Mouse (Mus musculus) cortical plate, adult 2 months (tissue): ENCODE measurements around the gene Olfr320.

Source experiments
- CTCF ChIP-seq: fragments of 200-500 bp; IDR thresholded peaks from 2 replicates; pipeline ENCODE4 v1.5.1; 2011; ENCODE audit warnings: mild to moderate bottlenecking, control low read depth, low read length; ENCODE audit not compliant: insufficient read depth; ENCODE audit errors: extremely low read depth
- POLR2A ChIP-seq: fragments of 200-500 bp; IDR thresholded peaks from 2 replicates; pipeline ENCODE4 v1.6.1; 2011; ENCODE audit warnings: mild to moderate bottlenecking, low read length, control low read depth; ENCODE audit not compliant: insufficient read depth; ENCODE audit errors: extremely low read depth

DNA sequence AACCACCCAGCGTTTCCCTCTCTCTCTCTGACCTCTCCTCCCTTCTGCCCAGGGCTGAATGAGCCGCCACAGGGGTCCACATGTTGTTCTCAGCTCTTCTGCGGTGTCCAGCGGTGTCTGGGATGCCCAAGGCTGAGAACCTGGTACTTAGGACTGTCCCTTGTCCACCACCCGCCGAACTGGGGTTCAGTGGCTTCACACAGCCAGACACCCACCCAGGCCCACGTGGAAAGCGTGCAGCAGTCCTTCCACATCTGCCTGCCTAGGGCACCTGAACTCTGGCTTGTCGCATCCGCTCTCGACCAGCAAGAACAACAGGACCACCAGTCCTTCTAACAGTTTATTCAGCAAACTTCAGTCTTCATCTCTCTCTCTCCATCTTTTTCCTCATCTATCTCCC is 28.2 kb downstream of the Olfr320 start:
- TF ChIP-seq CTCF (no peak), POLR2A (no peak)
